Mouse (Mus musculus): ENCODE data around the gene Ccdc34. TPM values are rescaled to one million over a fixed set of nuclear protein-coding genes. Genes with fewer than 3 reads are reported as not detected.

Ccdc34 gene
- total RNA-seq, 1 experiment from 2014 or later, result 9.9 TPM

DNA sequence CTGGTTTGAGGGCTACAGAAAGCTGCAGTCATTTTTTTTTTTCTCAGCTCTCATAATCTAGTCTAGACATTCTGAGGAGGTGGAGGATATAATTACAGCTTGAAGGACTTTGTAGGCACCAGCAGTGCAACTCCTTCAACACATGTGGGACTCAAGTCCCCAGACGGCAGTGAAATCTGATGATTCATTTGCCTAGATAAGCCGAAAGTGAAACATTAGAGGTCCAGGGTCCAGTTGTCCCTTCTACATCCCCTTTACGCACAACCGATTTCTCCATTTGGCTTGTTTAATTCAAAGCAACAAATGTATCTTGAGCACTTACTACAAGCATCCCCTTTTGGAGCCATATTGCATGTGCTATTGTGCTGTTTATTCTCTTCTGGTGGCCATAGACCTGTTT, 147.4 kb downstream of the Ccdc34 start:
- no peak for ATAC-seq (replicated peaks; ENCODE audit: insufficient number of reproducible peaks, low FRiP score, low TSS enrichment, poor library complexity, severe bottlenecking)

DNA sequence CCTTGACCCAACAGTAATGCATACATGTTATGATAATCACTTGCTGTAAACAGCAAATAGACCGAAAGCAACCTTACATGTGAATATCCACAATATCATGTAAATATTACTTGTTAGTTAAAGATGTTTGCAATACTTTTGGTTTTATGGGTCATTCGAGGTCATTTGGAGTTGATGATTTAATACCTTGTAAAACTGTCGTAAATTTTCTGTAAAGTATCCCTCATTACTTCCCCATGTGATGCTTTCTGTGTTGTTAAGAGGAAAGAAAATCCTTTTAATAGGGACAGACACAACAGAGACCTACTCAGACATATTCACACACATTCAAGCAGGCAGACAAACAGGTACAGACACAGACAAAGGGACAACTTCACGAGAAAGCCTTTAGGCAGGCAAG, 150.1 kb downstream of the Ccdc34 start:
- ATAC-seq (replicated peaks; ENCODE audit: insufficient number of reproducible peaks, low FRiP score, low TSS enrichment, poor library complexity, severe bottlenecking), result no peak

DNA sequence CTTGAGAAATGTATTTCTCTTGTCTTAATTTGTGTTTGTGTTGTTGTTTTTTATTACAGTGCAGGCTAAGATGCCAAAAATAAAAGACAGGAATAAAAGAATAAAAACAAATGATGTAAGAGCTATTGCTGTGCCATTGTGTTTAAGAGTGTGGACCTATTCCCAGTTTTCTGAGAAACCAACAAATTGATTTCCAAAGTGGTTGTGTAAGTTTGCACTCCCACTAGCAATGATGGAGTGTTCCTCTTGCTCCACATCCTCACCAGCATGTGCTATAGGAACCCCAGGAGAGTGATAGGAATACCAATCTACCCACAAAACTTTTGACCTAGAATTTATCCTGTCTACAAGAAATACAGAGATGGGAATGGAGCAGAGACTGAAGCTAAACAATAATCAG, 150.7 kb downstream of the Ccdc34 start:
- ATAC-seq (replicated peaks; ENCODE audit: insufficient number of reproducible peaks, low FRiP score, low TSS enrichment, poor library complexity, severe bottlenecking), result no peak

DNA sequence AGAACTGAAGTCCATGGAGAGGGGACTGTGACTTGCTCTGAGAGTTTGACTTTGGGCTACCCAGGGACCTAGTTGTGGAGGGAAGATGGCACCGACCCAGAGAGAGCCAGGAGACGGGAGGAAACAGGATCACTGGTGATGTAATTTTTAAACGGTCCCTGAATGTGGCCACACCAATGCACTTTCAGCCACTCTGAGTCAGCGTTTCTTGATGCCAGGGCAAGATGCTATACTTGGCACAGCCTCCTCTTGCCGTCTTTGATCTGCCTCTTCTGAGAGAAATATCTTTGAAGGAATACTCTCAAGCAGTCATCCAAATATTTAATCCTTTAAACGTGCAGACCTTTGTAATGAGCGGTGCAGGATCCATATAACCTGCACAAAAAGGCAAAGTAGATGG, 154.8 kb downstream of the Ccdc34 start:
- no peak for ATAC-seq (replicated peaks; ENCODE audit: insufficient number of reproducible peaks, low FRiP score, low TSS enrichment, poor library complexity, severe bottlenecking)

DNA sequence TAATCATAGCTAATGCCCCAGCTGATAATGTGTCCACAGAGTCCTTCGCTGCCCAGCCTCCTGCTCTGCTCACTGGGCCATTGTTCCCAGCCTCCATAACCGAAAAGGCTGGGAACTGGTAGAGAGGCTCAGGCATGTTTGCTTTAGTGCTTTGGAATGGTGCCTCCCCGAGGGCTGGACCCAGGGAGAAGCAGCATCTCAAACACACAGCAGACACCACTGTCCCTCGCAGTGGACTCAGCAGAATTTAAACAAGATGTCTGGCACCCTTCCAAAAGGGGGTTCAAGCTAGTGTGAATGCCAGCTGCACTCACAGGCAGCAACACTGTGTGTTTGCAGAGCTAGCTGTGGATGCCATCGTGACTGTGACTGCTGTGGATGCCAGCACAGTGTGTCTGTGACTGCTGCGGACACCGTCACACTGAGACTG, 156.2 kb downstream of the Ccdc34 start:
- ATAC-seq (replicated peaks; ENCODE audit: insufficient number of reproducible peaks, low FRiP score, low TSS enrichment, poor library complexity, severe bottlenecking), result no peak

DNA sequence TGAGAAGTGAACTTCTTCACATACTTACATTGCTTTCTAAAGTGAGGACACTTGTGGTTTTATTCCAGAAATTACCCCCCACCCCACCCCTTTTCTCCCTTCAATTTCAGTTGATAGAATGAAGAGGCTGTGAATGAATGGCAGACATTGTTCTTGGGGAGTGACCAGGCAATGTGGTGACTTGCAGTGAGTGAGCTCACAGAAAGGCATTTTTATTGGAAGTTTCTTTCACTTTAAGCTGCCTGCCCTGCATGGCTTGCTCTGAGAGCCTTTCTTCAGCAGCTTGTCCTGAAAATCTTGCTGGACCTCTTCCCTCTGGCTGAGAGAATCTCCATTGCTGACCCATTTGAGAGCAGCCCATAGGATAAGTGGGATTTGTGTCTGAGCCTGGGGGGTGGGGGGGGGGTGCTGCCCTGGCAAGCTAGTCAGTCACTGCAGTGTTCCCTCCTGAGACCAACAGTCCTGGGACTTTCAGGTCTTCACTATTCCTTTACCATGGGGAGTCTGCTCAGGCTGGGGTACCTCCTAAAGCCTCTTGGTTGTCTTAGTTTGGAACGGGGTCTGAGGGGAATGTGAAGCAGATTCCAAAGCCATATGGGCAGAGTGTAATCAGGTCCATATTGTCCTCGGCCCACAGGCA, 159.3 kb downstream of the Ccdc34 start:
- no peak for ATAC-seq (replicated peaks; ENCODE audit: insufficient number of reproducible peaks, low FRiP score, low TSS enrichment, poor library complexity, severe bottlenecking)

DNA sequence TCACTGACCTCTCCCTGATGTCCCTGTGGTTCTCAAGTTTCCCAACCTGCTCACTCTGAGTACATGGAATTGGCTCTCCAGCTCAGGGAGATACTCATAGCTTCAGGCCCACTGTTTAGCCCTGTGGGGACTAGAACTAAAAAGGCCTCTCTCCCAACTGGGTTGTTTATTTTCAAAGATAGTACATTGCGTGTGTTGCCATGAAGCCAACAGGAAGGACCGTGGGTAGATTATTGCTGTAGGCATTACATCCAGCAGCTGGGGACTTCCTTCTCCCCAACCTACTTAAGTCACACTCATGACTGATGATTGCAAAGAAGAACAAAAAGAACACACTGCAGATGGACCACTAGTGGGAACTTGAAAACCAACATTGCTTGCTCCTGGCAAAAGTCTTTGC, 159.8 kb downstream of the Ccdc34 start:
- ATAC-seq (replicated peaks; ENCODE audit: insufficient number of reproducible peaks, low FRiP score, low TSS enrichment, poor library complexity, severe bottlenecking), result no peak

DNA sequence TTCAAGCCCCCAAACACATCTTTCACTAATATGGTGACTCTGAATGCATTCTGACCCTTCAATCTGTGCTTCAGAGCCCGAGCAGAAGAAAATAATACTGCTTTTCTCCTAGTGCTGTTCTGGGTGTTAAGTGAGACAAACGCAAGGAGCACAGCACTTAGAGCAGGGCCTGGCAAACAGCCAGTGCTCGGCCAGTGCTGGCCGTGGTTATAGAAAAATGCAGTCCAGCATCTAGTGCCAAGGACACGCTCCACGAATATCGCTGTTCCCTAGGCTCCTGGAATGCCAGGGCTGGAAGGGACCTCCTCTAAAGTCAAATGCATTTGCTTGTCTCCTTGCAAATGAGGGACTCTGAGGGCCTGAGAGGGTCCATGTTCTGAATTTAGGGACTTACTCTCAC, 160.3 kb downstream of the Ccdc34 start:
- ATAC-seq (replicated peaks; ENCODE audit: insufficient number of reproducible peaks, low FRiP score, low TSS enrichment, poor library complexity, severe bottlenecking), result no peak

DNA sequence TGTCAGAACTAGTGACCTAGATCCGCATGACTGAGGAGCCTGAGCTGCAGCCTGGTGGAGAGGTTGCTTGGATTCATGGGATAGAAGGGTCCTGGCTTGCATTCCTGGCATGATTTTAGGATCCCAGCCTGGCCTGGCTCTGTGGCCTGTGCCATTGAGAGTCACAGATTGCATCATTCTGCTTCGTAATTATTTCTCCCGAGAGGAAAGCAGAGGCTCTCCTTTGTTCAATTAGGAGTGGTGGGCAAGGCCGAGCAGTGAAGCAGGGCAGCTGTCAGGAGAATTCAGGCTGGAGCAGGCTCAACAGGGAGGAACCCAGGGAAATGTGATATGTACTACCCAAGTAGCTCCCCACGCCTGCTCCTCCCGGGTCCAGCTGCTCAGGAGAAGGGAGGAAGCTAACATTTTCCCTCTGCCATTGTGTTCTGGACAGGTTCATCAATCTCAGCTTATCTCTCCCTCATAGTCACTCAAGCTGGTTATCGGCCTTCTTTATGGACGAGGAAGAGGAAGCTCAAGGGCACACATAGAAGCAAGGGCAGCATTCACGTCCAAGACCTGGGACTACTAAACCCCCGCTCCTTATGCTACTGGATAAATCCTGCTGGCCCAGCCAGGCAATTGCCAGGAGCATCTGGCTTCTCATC, 162.2 kb downstream of the Ccdc34 start:
- ATAC-seq (replicated peaks; ENCODE audit: insufficient number of reproducible peaks, low FRiP score, low TSS enrichment, poor library complexity, severe bottlenecking), result no peak

DNA sequence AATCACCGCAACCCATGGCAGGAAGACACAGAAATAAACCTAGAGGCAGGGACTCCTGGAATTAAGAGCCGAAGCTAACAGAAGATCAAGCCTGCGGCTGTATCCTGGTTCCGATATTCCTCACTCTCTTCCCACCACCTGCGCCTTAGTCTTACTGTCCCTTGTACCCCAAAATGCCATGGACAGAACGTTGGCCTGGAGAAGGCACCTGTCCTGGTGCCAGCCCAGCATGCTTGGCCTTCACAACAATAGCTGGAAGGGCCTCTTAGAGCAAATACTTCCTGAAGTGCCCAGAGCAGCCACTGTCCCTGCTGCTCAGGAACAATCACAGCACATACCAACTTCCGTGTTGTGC, 162.7 kb downstream of the Ccdc34 start:
- no peak for ATAC-seq (replicated peaks; ENCODE audit: insufficient number of reproducible peaks, low FRiP score, low TSS enrichment, poor library complexity, severe bottlenecking)

DNA sequence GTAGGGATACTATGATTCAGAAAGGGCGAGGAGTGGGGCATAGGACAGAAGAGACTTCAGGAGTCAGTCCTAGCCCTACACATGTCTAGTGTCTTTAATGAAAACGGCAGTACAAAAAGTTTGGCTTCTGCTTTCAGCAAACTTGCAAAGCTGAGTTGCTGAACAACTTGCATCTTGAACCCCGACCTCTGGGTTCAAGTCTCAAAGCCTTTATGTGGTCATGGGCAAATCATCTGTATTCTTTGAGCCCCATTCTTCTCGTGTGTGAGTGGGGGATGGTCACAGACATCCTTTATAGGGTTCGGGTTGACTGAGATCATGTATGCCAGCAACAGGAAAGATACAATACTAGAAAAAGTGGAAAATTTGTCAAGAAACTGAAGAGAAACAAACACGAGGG, 164.0 kb downstream of the Ccdc34 start:
- no peak for ATAC-seq (replicated peaks; ENCODE audit: insufficient number of reproducible peaks, low FRiP score, low TSS enrichment, poor library complexity, severe bottlenecking)

DNA sequence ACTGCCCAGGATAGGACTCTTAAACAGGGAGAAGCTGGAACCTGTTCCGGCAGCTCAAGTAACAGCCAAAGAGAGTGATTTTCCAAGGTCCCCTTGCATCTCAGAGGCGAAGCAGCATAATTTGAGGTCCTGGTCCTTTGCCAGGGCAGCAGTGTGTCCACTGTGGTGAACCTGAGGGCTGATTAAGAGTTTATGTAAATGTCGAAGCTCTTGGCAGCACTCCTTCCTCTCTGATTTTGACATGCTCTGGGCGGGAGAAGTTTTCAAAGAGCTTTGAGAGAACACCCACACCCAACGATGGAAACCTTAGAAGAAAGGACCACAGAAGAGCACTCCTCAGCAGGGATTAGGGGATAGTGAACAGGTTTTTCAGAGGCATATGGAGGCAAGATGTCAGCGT, 164.6 kb downstream of the Ccdc34 start:
- ATAC-seq (replicated peaks; ENCODE audit: insufficient number of reproducible peaks, low FRiP score, low TSS enrichment, poor library complexity, severe bottlenecking), result no peak

DNA sequence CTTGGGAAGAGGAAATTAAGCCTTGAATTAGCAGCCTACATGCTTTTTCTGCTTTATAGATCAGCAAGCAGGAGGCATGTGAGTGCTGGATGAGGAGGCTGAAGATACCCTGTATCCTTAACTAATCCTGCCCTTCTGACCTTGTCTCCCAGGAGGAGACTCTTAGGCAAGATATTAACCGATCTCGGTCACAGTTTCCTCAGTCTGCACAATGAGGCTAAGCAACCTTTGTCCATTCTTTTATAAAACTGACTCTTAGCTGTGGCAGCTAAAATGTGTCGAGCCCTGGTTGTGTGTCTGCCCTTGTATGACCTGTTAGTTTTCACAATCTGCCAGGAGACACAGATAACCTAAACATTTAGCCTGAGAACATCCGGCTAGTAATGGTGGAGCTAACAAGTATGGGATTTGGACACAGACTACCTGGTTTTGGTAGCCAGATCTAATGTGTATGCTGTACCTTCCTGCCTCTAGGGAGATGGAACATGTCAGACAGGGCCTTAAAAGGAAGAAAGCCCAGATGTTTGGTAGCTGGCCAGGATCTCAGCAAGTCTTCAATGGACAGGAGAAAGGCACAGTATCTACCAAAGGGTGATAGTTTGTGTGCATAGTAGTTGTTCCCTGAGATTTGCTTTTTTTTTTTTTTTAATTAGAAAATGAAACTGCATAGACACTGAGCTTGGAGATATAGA, 165.3 kb downstream of the Ccdc34 start:
- no peak for ATAC-seq (replicated peaks; ENCODE audit: insufficient number of reproducible peaks, low FRiP score, low TSS enrichment, poor library complexity, severe bottlenecking)

DNA sequence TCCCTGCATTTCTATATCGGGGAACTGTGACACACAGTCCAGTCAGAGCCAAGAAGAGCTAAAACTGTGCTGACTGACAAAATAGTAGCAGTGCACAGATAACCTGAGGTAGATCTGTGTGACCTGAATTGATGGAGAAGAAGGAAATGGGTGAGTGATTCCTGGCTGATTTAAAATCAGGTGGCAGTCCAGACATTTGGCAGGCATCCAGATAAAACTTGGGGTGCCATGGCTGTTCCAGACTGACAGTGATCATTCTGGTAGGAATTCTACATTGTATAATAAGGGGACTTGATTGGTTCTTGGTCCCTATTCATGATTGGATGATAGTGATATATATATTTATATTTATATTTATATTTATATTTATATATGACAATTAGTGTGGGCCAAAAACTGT, 166.5 kb downstream of the Ccdc34 start:
- ATAC-seq (replicated peaks; ENCODE audit: insufficient number of reproducible peaks, low FRiP score, low TSS enrichment, poor library complexity, severe bottlenecking), result no peak

DNA sequence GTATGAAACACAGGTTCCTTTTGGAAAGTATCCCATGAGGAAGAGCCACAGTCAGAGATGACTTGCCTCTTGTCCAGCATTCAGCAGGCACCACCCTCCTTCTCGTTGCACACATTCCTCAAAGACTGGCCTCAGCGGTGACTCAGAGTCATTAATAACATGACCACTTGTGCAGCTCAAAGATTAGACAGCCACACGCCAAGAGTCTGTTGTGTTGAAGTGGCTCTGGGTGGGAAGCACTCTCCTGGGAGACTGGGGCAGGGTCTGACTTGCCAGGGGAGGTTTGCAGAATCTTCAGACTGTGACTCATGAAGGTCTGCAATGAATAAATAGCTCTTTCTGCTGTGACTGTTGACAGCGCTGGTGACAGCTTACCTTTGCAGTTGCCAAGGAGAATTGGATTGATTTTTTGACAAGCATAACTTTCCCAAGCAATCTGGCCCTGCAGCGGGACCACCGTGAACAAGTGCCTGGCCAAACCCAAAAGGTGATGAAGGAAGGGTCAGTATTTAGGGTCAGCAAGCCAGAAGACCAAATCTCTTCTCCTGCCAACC, 168.9 kb downstream of the Ccdc34 start:
- no peak for ATAC-seq (replicated peaks; ENCODE audit: insufficient number of reproducible peaks, low FRiP score, low TSS enrichment, poor library complexity, severe bottlenecking)

DNA sequence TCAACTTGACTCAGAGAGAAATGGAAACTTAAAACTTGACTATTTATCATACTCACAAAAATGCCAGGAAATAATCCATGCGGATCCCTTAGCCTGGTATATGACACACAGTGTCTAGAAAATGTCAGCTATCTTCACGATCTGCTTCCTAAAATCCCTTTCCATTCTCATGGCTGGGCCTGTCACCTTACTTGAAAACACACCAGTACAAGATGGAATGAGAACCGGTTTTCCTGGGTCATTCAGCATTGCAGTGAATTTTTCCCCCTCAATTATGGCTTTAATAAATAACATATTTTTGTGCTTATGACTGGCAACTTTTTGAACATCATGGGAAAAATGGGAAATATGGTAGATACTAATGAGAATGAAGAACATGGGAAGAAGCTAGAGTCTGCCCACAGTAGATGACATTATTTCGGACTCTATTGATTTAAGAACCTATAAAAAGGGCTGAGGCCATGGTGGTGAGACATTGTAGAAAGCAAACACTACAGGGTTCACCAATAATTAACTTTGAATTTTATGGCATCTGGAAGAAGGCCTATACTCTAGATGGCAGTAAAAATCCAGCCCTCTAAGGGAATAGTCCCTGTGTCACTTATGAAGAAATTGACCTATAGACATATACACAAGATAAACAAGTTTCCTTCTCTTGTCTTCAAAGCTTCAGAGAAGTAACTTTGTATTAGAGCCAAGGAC, 171.2 kb downstream of the Ccdc34 start:
- ATAC-seq (replicated peaks; ENCODE audit: insufficient number of reproducible peaks, low FRiP score, low TSS enrichment, poor library complexity, severe bottlenecking), result no peak

DNA sequence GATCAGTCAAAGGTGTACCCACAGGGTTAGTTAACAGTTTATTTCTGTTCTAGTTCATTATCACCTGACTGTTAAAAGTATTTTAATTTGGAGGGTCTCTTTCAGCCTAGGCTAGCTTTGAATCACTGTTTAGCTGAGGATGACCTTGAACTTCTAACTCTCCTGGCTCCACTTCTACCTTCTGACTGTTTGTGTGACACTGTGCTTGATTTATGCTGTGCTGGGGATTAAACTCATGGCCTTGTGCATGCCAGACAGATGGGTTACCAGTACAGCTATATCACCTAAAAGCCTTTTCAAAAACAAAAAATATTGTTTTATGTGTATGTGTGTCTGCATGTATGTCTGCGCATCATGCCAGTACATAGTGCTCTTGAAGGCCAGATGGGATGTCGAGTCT, 172.8 kb downstream of the Ccdc34 start:
- no peak for ATAC-seq (replicated peaks; ENCODE audit: insufficient number of reproducible peaks, low FRiP score, low TSS enrichment, poor library complexity, severe bottlenecking)

DNA sequence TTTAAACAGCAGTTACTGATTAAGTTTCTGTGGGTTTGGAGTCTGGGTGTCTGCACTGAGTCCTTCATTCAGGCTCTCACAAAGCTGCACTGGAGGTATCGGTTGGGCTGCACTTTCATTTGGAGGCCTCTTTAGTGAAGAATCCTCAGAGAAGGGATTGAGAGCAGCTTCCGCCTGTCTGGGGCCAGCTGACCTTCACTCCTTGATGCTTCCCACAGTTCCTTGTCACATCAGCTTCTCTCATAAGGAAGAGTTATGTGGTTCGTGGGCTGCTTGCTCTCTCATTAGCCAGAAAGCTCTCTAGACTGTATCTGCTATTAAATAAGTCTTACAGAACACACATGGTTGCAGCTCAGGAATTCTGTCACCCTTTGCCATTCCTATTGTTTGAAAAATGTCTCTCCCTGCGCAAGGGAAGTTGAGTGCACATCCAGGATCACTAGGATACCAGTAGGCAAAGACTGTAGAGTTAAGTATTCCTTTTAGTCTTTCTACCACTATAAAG, 173.6 kb downstream of the Ccdc34 start:
- ATAC-seq (replicated peaks; ENCODE audit: insufficient number of reproducible peaks, low FRiP score, low TSS enrichment, poor library complexity, severe bottlenecking), result no peak

DNA sequence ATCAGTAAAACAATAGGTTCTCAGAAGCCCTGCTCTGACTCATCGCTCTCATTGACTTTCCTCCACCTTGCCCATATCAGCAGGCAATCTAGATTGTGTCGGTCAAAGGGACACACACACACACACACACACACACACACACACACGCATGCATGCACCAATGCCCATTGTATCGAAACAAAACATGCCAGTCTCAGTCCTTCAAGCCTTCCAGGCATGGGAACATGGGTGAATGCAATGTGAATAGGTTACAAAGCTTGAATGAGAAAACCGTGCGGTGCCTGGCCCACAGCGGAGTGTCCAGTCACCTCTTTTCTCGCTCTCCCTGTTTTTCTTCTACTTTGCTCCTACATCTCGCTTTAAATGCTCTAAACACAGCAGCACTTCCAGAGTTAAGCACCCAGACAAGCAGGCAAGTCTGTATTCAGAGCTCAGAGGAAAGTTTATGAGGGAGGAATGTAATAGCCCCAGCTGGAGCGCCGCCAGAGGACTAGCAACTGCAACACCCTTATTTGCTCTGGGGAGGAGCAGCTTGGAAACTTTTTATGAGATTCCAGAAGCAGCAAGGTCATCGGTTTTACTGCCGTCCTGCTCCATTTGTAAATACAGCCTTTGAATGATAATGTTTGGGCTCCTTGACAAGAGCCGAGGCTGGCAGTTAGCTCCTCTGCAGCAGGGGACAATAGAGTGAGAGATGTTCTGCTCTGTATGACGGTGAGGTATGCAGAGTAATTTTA, 174.5 kb downstream of the Ccdc34 start:
- no peak for ATAC-seq (replicated peaks; ENCODE audit: insufficient number of reproducible peaks, low FRiP score, low TSS enrichment, poor library complexity, severe bottlenecking)

Measured in monocyte, adult 5-6 weeks (primary cell).